Mouse (Mus musculus) C2C12 (cell line): Measurements from ENCODE around the gene Cep85l.

Experiments used
- CEBPB ChIP-seq: IDR thresholded peaks from one replicate; pipeline ENCODE4 v1.6.1; 2011; ENCODE audit warnings: low read depth, mild to moderate bottlenecking, control low read depth, moderate library complexity
- CTCF ChIP-seq: IDR thresholded peaks from one replicate; pipeline ENCODE4 v1.5.1; 2011; ENCODE audit not compliant: control insufficient read depth, insufficient read depth, insufficient read length
- MAX ChIP-seq: IDR thresholded peaks from one replicate; pipeline ENCODE4 v1.6.1; 2011; ENCODE audit warnings: mild to moderate bottlenecking, control low read depth
- MYOG ChIP-seq: IDR thresholded peaks from one replicate; pipeline ENCODE4 v1.6.1; 2011; ENCODE audit not compliant: control insufficient read depth, insufficient read length; ENCODE audit errors: extremely low read depth

- no peak for TF ChIP-seq CTCF
- no peak for TF ChIP-seq MAX
- TF ChIP-seq MYOG, result no peak
- no peak for TF ChIP-seq CEBPB
Observed at GRCm38 (mm10) chr10:53382696-53383365, 3.1 kb upstream of the Cep85l start.
